Mouse (Mus musculus) cortical plate, adult 2 months (tissue): Measurements from ENCODE around the gene Zbtb20.

Experiments used
- CTCF ChIP-seq: fragments of 200-500 bp; IDR thresholded peaks from 2 replicates; pipeline ENCODE4 v1.5.1; 2011; ENCODE audit warnings: mild to moderate bottlenecking, control low read depth, low read length; ENCODE audit not compliant: insufficient read depth; ENCODE audit errors: extremely low read depth
- POLR2A ChIP-seq: fragments of 200-500 bp; IDR thresholded peaks from 2 replicates; pipeline ENCODE4 v1.6.1; 2011; ENCODE audit warnings: mild to moderate bottlenecking, low read length, control low read depth; ENCODE audit not compliant: insufficient read depth; ENCODE audit errors: extremely low read depth

- no peak for TF ChIP-seq POLR2A
- no peak for TF ChIP-seq CTCF
These were observed 601.2 kb downstream of the Zbtb20 start for GRCm38 (mm10) chr16:43476921-43477320.
